Mouse (Mus musculus) neural tube, embryonic 11.5 days (tissue): ENCODE results near the gene Eif5b. TPM values are rescaled to one million over a fixed set of nuclear protein-coding genes. Genes with fewer than 3 reads are reported as not detected.
"Not testable (repeated sequence)": the region's sequence is repeated elsewhere in the genome, so short reads cannot be mapped to it uniquely, and the experiment has no call there.

Experiments
- ATAC-seq: fragments of 200-750 bp; cut with Nextera tagmentation; 2 replicates; pipeline ENCODE4 v1.8.0; 2017; ENCODE audit warnings: moderate number of reproducible peaks, mild to moderate bottlenecking, moderate TSS enrichment, moderate library complexity; ENCODE audit not compliant: insufficient read depth, low FRiP score, low TSS enrichment
- DNase-seq: peaks from one replicate; pipeline ENCODE4 v3.0.0-alpha.2; 2015; ENCODE audit warnings: low spot score
- H3K27ac ChIP-seq: fragments of 300-500 bp; sonication (generic); 2 replicates; pipeline ENCODE4 v1.5.1; 2014; ENCODE audit warnings: low read depth, mild to moderate bottlenecking, low read length
- H3K27me3 ChIP-seq: fragments of 300-500 bp; sonication (generic); 2 replicates; pipeline ENCODE4 v1.6.1; 2014; ENCODE audit warnings: mild to moderate bottlenecking, low read length, mixed read lengths; ENCODE audit not compliant: control insufficient read depth, insufficient read depth
- H3K36me3 ChIP-seq: fragments of 300-500 bp; sonication (generic); 2 replicates; pipeline ENCODE4 v1.6.1; 2014; ENCODE audit warnings: mild to moderate bottlenecking, low read length, moderate library complexity, mixed read lengths; ENCODE audit not compliant: control insufficient read depth, insufficient read depth
- H3K4me1 ChIP-seq: fragments of 300-500 bp; sonication (generic); 2 replicates; pipeline ENCODE4 v1.6.1; 2014; ENCODE audit warnings: low read length, mixed read lengths; ENCODE audit not compliant: control insufficient read depth, insufficient read depth
- H3K4me2 ChIP-seq: fragments of 300-500 bp; sonication (generic); 2 replicates; pipeline ENCODE4 v1.6.1; 2014; ENCODE audit warnings: low read depth, mild to moderate bottlenecking, moderate library complexity
- H3K4me3 ChIP-seq: fragments of 300-500 bp; sonication (generic); 2 replicates; pipeline ENCODE4 v1.5.1; 2014; ENCODE audit warnings: low read depth, low read length
- H3K9ac ChIP-seq: fragments of 300-500 bp; sonication (generic); 2 replicates; pipeline ENCODE4 v1.6.1; 2014; ENCODE audit warnings: mild to moderate bottlenecking, low read length
- H3K9me3 ChIP-seq: fragments of 300-500 bp; sonication (generic); 2 replicates; pipeline ENCODE4 v1.6.1; 2016; ENCODE audit warnings: low read length; ENCODE audit not compliant: control insufficient read depth
- WGBS: fragments of 180-500 bp; shearing (Covaris S2); extraction: QIAGEN DNeasy Blood & Tissue Kit; methylation state at CpG from one replicate; pipeline ENCODE4 v1.1.7; 2014; 5-methylcytosine and 5-hydroxymethylcytosine counted together
- polyA plus RNA-seq: library from polyadenylated mRNA; unstranded; fragments of >200 nt; fragmentation: Nextera tagmentation; extraction: Ambion mirVana; gene quantifications from 2 replicates; pipeline ENCODE4 v1.2.1, GENCODE M21; 2014

Eif5b gene
- polyA plus RNA-seq, 1 experiment from 2014 or later = 26.9 TPM

- Histone ChIP-seq H3K4me3 (no peak overlapping the region), H3K4me1 (no peaks in the 10 kb centered on the region), H3K27me3 (no peaks in the 10 kb centered on the region), H3K9me3 (no peaks in the 10 kb centered on the region), H3K9ac (no peak overlapping the region), H3K36me3 (no peaks in the 10 kb centered on the region), H3K4me2 (no peak overlapping the region), H3K27ac (no peak overlapping the region)
- 89% methylated on average over 6 of the region's 6 CpGs for WGBS
- no peak for ATAC-seq
- no peak for DNase-seq
Measured at GRCm38 (mm10) chr1:37968746-37969145, 29.1 kb upstream of the Eif5b start.

- Histone ChIP-seq H3K9me3 (no peaks in the 10 kb centered on the region), H3K27ac (no peak overlapping the region), H3K4me3 (no peak overlapping the region), H3K36me3 (no peaks in the 10 kb centered on the region), H3K4me1 (no peaks in the 10 kb centered on the region), H3K4me2 (no peak overlapping the region), H3K27me3 (no peaks in the 10 kb centered on the region), H3K9ac (no peak overlapping the region)
- ATAC-seq (no peak), DNase-seq (no peak)
- 75% methylated on average over 4 of the region's 4 CpGs for WGBS
Measured at GRCm38 (mm10) chr1:37971520-37971919, 26.3 kb upstream of the Eif5b start.

- 81% methylated on average over 9 of the region's 9 CpGs for WGBS
- not testable (repeated sequence) for H3K9me3 ChIP-seq, DNase-seq, ATAC-seq, H3K4me3 ChIP-seq, H3K9ac ChIP-seq, H3K27ac ChIP-seq, H3K4me1 ChIP-seq, H3K36me3 ChIP-seq, H3K27me3 ChIP-seq, H3K4me2 ChIP-seq
Measured at GRCm38 (mm10) chr1:37976666-37977065, 21.1 kb upstream of the Eif5b start.

DNA sequence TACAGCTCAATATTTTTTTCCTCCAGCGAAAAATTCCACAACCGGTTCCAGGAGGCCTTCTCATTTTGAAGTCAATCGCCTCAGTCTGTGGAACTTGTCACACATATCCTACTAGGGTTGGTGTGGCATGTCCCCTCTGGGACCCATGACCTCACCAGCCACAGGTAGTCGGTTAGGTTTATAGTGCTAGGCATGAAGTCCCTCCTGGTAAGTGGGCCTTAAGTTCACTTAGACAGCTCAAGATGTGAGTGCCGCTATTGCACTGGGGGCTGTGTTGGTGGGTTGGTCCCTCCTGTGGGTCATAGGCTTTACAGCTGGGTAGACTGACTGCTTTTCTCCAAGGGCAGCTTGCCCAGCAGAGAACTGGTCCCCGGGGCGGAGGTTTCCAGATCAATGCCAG is 20.5 kb upstream of the Eif5b start:
- no peak overlapping the region for H3K4me2 ChIP-seq
- WGBS = 92% methylated on average over 7 of the region's 7 CpGs
- H3K4me1 ChIP-seq = no peaks in the 10 kb centered on the region
- ATAC-seq (no peak), DNase-seq (no peak)
- no peak overlapping the region for H3K9ac ChIP-seq
- H3K9me3 ChIP-seq = no peaks in the 10 kb centered on the region
- no peaks in the 10 kb centered on the region for H3K36me3 ChIP-seq
- no peaks in the 10 kb centered on the region for H3K27me3 ChIP-seq
- H3K27ac ChIP-seq = no peak overlapping the region
- H3K4me3 ChIP-seq = no peak overlapping the region

GRCm38 (mm10) chr1:37984326-37984725 is 13.5 kb upstream of the Eif5b start:
- no peak overlapping the region for H3K4me2 ChIP-seq
- WGBS = 83% methylated on average over 1 of the region's 1 CpGs
- DNase-seq = no peak
- H3K9me3 ChIP-seq = no peaks in the 10 kb centered on the region
- peaks cover 10% of the 10 kb centered on the region for H3K36me3 ChIP-seq
- ATAC-seq = no peak
- H3K27me3 ChIP-seq = no peaks in the 10 kb centered on the region
- H3K9ac ChIP-seq = no peak overlapping the region
- H3K27ac ChIP-seq = no peak overlapping the region
- H3K4me1 ChIP-seq = no peaks in the 10 kb centered on the region
- no peak overlapping the region for H3K4me3 ChIP-seq

GRCm38 (mm10) chr1:37985764-37986323 is 12.0 kb upstream of the Eif5b start:
- peaks cover 13% of the 10 kb centered on the region for H3K36me3 ChIP-seq
- DNase-seq (peak; percentile 40), ATAC-seq (no peak)
- H3K4me2 ChIP-seq = no peak overlapping the region
- no peaks in the 10 kb centered on the region for H3K9me3 ChIP-seq
- no peaks in the 10 kb centered on the region for H3K27me3 ChIP-seq
- 85% methylated on average over 9 of the region's 9 CpGs for WGBS
- H3K4me3 ChIP-seq = no peak overlapping the region
- no peaks in the 10 kb centered on the region for H3K4me1 ChIP-seq
- no peak overlapping the region for H3K27ac ChIP-seq
- H3K9ac ChIP-seq = no peak overlapping the region

GRCm38 (mm10) chr1:37987856-37988255 is 10.0 kb upstream of the Eif5b start:
- Histone ChIP-seq H3K4me1 (no peaks in the 10 kb centered on the region), H3K9me3 (no peaks in the 10 kb centered on the region), H3K36me3 (peaks cover 20% of the 10 kb centered on the region), H3K27ac (no peak overlapping the region), H3K9ac (no peak overlapping the region), H3K4me2 (no peak overlapping the region), H3K4me3 (no peak overlapping the region), H3K27me3 (no peaks in the 10 kb centered on the region)
- no peak for DNase-seq
- WGBS = 93% methylated on average over 5 of the region's 5 CpGs
- ATAC-seq = no peak

DNA sequence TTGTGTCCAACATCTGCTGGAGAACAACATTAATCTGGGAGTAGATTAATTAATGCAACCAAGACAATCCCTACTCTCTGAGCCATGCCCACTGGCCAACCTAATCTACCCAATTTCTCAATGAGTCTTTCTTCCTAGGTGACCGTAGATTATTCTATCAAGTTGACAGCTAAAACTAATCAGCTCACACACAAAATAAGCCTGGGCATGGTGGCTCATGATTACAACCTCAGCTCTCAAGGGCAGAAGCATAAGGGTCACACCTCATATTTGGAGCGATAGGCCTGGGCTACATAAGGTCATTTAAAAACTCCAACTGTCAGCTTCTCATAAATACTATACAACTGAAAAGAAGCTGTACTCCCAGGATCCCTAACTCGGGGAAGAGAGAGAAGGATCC is 1.6 kb upstream of the Eif5b start:
- no peaks in the 10 kb centered on the region for H3K9me3 ChIP-seq
- DNase-seq (no peak), ATAC-seq (no peak)
- peaks cover 10% of the 10 kb centered on the region for H3K36me3 ChIP-seq
- H3K27me3 ChIP-seq = no peaks in the 10 kb centered on the region
- H3K4me3 ChIP-seq = peak overlapping the region; percentile 95
- H3K4me1 ChIP-seq = peaks cover 8% of the 10 kb centered on the region
- peak overlapping the region; percentile 52 for H3K4me2 ChIP-seq
- no peak overlapping the region for H3K27ac ChIP-seq
- peak overlapping the region; percentile 91 for H3K9ac ChIP-seq
- WGBS = 55% methylated on average over 3 of the region's 3 CpGs

DNA sequence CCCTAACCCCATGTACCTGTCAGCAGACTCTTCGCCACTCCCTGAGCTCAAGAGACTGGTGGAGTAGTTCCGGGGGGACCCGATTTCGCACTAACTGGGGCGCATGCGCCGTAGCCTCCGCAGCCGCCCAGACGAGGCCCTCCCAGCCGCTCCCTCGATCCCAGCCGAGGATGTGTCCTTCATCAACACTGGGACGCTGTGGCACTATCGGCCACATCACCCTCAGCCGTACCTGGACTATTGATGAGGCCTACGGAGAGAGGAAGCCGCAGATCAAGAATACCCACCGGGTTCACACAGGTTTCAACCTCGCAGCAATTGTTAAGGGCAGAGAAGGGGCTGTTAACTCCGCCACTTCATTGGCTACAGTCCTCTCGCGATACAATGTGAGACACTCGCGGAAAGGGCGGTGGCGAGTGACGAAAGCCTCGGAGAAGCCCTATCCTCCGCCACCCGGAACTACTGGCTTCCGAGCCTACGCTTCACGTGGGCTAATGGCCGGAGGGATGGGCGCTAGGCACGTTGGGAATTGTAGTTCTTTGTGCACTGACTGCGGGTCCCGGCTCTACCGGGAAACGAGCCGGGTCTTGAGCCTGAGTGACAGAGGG is 829 bp upstream of the Eif5b start:
- peak overlapping the region; percentile 91 for H3K9ac ChIP-seq
- no peaks in the 10 kb centered on the region for H3K9me3 ChIP-seq
- no peaks in the 10 kb centered on the region for H3K27me3 ChIP-seq
- H3K27ac ChIP-seq = peak overlapping the region; percentile 83
- peak overlapping the region; percentile 52 for H3K4me2 ChIP-seq
- H3K36me3 ChIP-seq = peaks cover 9% of the 10 kb centered on the region
- peaks cover 8% of the 10 kb centered on the region for H3K4me1 ChIP-seq
- WGBS = under 1% methylated on average over 42 of the region's 42 CpGs
- DNase-seq (peak; percentile 98), ATAC-seq (peak; percentile 96)
- H3K4me3 ChIP-seq = peak overlapping the region; percentile 95
